Mouse (Mus musculus) liver, adult 2 months (tissue): ENCODE data around the gene Rnf224.

Source experiments
- CTCF ChIP-seq: fragments of 200-500 bp; IDR thresholded peaks from 2 replicates; pipeline ENCODE4 v1.5.1; 2011; ENCODE audit warnings: low read depth, low read length, control low read depth
- POLR2A ChIP-seq: fragments of 200-500 bp; IDR thresholded peaks from 2 replicates; pipeline ENCODE4 v1.6.1; 2011; ENCODE audit warnings: low read length, control low read depth; ENCODE audit not compliant: insufficient read depth; ENCODE audit errors: extremely low read depth

DNA sequence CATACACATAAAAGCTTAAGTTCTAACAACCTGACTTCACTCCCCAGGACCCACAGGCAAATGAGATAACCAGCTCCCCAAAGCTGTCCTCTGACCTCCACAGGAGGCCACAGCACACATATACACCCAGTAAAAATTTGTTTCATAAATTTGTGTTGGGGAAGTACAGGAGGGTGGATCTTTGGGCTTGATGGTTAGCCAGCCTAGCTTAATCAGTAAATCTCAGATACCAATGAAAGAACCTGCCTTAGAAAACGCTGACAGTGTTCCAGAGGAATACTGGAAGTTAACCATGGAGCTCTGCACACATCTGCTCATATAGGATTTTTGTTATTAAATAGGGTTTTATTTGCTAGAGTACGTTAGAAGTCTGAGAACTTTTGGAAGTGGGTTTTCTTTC is 18.9 kb downstream of the Rnf224 start:
- TF ChIP-seq CTCF (no peak), POLR2A (no peak)
